Mouse (Mus musculus): ENCODE data around the gene Lrrc4. TPM values are rescaled to one million over a fixed set of nuclear protein-coding genes. Genes with fewer than 3 reads are reported as not detected.

The Lrrc4 gene
- polyA plus RNA-seq, 1 experiment: 0.72 TPM

GRCm38 (mm10) chr6:28859094-28859493 lies 27.5 kb upstream of the Lrrc4 start:
- no peak overlapping the region for H3K9ac ChIP-seq (ENCODE audit: low read depth, poor library complexity, severe bottlenecking)
- H3K27me3 ChIP-seq (ENCODE audit: control insufficient read depth, insufficient read depth, low read length, poor library complexity, severe bottlenecking): no peaks in the 10 kb centered on the region
- no peaks in the 10 kb centered on the region for H3K36me3 ChIP-seq (ENCODE audit: control insufficient read depth, insufficient read depth, low read length, poor library complexity, severe bottlenecking)
- TF ChIP-seq CTCF (IDR thresholded peaks at IDR 0.05; ENCODE audit: low read depth, low read length) (no peak), POLR2A (IDR thresholded peaks at IDR 0.05; ENCODE audit: insufficient read depth, low read length) (no peak), EP300 (IDR thresholded peaks at IDR 0.05; ENCODE audit: insufficient read depth, low read depth, low read length) (no peak)
- no peak overlapping the region for H3K4me3 ChIP-seq (ENCODE audit: low read depth, low read length)
- no peak overlapping the region for H3K27ac ChIP-seq (ENCODE audit: insufficient read depth, low read length)
- no peaks in the 10 kb centered on the region for H3K9me3 ChIP-seq (replicated peaks; ENCODE audit: control insufficient read depth, insufficient read depth, low read length, poor library complexity, severe bottlenecking)
- no peaks in the 10 kb centered on the region for H3K4me1 ChIP-seq (ENCODE audit: control insufficient read depth, insufficient read depth, low read length)

GRCm38 (mm10) chr6:28857198-28858180 lies 25.9 kb upstream of the Lrrc4 start:
- H3K9ac ChIP-seq (ENCODE audit: low read depth, poor library complexity, severe bottlenecking): no peak overlapping the region
- H3K4me3 ChIP-seq (ENCODE audit: low read depth, low read length): no peak overlapping the region
- H3K4me1 ChIP-seq (ENCODE audit: control insufficient read depth, insufficient read depth, low read length): no peaks in the 10 kb centered on the region
- H3K36me3 ChIP-seq (ENCODE audit: control insufficient read depth, insufficient read depth, low read length, poor library complexity, severe bottlenecking): no peaks in the 10 kb centered on the region
- H3K27ac ChIP-seq (ENCODE audit: insufficient read depth, low read length): no peak overlapping the region
- H3K27me3 ChIP-seq (ENCODE audit: control insufficient read depth, insufficient read depth, low read length, poor library complexity, severe bottlenecking): no peaks in the 10 kb centered on the region
- TF ChIP-seq CTCF (IDR thresholded peaks at IDR 0.05; ENCODE audit: low read depth, low read length): no peak
- no peak for TF ChIP-seq POLR2A (IDR thresholded peaks at IDR 0.05; ENCODE audit: insufficient read depth, low read length)
- TF ChIP-seq EP300 (IDR thresholded peaks at IDR 0.05; ENCODE audit: insufficient read depth, low read depth, low read length): no peak
- H3K9me3 ChIP-seq (replicated peaks; ENCODE audit: control insufficient read depth, insufficient read depth, low read length, poor library complexity, severe bottlenecking): no peaks in the 10 kb centered on the region

- Histone ChIP-seq H3K27ac (ENCODE audit: insufficient read depth, low read length) (no peak overlapping the region), H3K9ac (ENCODE audit: low read depth, poor library complexity, severe bottlenecking) (no peak overlapping the region), H3K4me3 (ENCODE audit: low read depth, low read length) (no peak overlapping the region), H3K27me3 (ENCODE audit: control insufficient read depth, insufficient read depth, low read length, poor library complexity, severe bottlenecking) (no peaks in the 10 kb centered on the region), H3K36me3 (ENCODE audit: control insufficient read depth, insufficient read depth, low read length, poor library complexity, severe bottlenecking) (no peaks in the 10 kb centered on the region), H3K4me1 (ENCODE audit: control insufficient read depth, insufficient read depth, low read length) (no peaks in the 10 kb centered on the region), H3K9me3 (replicated peaks; ENCODE audit: control insufficient read depth, insufficient read depth, low read length, poor library complexity, severe bottlenecking) (no peaks in the 10 kb centered on the region)
- TF ChIP-seq POLR2A (IDR thresholded peaks at IDR 0.05; ENCODE audit: insufficient read depth, low read length) (no peak), EP300 (IDR thresholded peaks at IDR 0.05; ENCODE audit: insufficient read depth, low read depth, low read length) (no peak), CTCF (IDR thresholded peaks at IDR 0.05; ENCODE audit: low read depth, low read length) (no peak)
These were observed 25.2 kb upstream of the Lrrc4 start for GRCm38 (mm10) chr6:28856789-28857188.

GRCm38 (mm10) chr6:28855442-28855841 lies 23.9 kb upstream of the Lrrc4 start:
- Histone ChIP-seq H3K4me1 (ENCODE audit: control insufficient read depth, insufficient read depth, low read length) (no peaks in the 10 kb centered on the region), H3K4me3 (ENCODE audit: low read depth, low read length) (no peak overlapping the region), H3K9me3 (replicated peaks; ENCODE audit: control insufficient read depth, insufficient read depth, low read length, poor library complexity, severe bottlenecking) (no peaks in the 10 kb centered on the region), H3K27ac (ENCODE audit: insufficient read depth, low read length) (no peak overlapping the region), H3K9ac (ENCODE audit: low read depth, poor library complexity, severe bottlenecking) (no peak overlapping the region), H3K27me3 (ENCODE audit: control insufficient read depth, insufficient read depth, low read length, poor library complexity, severe bottlenecking) (no peaks in the 10 kb centered on the region), H3K36me3 (ENCODE audit: control insufficient read depth, insufficient read depth, low read length, poor library complexity, severe bottlenecking) (no peaks in the 10 kb centered on the region)
- no peak for TF ChIP-seq EP300 (IDR thresholded peaks at IDR 0.05; ENCODE audit: insufficient read depth, low read depth, low read length)

GRCm38 (mm10) chr6:28854598-28854997 lies 23.1 kb upstream of the Lrrc4 start:
- no peaks in the 10 kb centered on the region for H3K9me3 ChIP-seq (replicated peaks; ENCODE audit: control insufficient read depth, insufficient read depth, low read length, poor library complexity, severe bottlenecking)
- H3K9ac ChIP-seq (ENCODE audit: low read depth, poor library complexity, severe bottlenecking): no peak overlapping the region
- no peak for TF ChIP-seq EP300 (IDR thresholded peaks at IDR 0.05; ENCODE audit: insufficient read depth, low read depth, low read length)
- no peak for TF ChIP-seq POLR2A (IDR thresholded peaks at IDR 0.05; ENCODE audit: insufficient read depth, low read length)
- TF ChIP-seq CTCF (IDR thresholded peaks at IDR 0.05; ENCODE audit: low read depth, low read length): no peak
- H3K27ac ChIP-seq (ENCODE audit: insufficient read depth, low read length): no peak overlapping the region
- H3K36me3 ChIP-seq (ENCODE audit: control insufficient read depth, insufficient read depth, low read length, poor library complexity, severe bottlenecking): no peaks in the 10 kb centered on the region
- H3K4me1 ChIP-seq (ENCODE audit: control insufficient read depth, insufficient read depth, low read length): no peaks in the 10 kb centered on the region
- no peak overlapping the region for H3K4me3 ChIP-seq (ENCODE audit: low read depth, low read length)
- H3K27me3 ChIP-seq (ENCODE audit: control insufficient read depth, insufficient read depth, low read length, poor library complexity, severe bottlenecking): no peaks in the 10 kb centered on the region

GRCm38 (mm10) chr6:28853654-28854053 lies 22.1 kb upstream of the Lrrc4 start:
- H3K4me1 ChIP-seq (ENCODE audit: control insufficient read depth, insufficient read depth, low read length): no peaks in the 10 kb centered on the region
- TF ChIP-seq POLR2A (IDR thresholded peaks at IDR 0.05; ENCODE audit: insufficient read depth, low read length): no peak
- no peak for TF ChIP-seq CTCF (IDR thresholded peaks at IDR 0.05; ENCODE audit: low read depth, low read length)
- TF ChIP-seq EP300 (IDR thresholded peaks at IDR 0.05; ENCODE audit: insufficient read depth, low read depth, low read length): no peak
- no peak overlapping the region for H3K4me3 ChIP-seq (ENCODE audit: low read depth, low read length)
- H3K27ac ChIP-seq (ENCODE audit: insufficient read depth, low read length): no peak overlapping the region
- H3K27me3 ChIP-seq (ENCODE audit: control insufficient read depth, insufficient read depth, low read length, poor library complexity, severe bottlenecking): no peaks in the 10 kb centered on the region
- H3K9me3 ChIP-seq (replicated peaks; ENCODE audit: control insufficient read depth, insufficient read depth, low read length, poor library complexity, severe bottlenecking): no peaks in the 10 kb centered on the region
- no peaks in the 10 kb centered on the region for H3K36me3 ChIP-seq (ENCODE audit: control insufficient read depth, insufficient read depth, low read length, poor library complexity, severe bottlenecking)
- no peak overlapping the region for H3K9ac ChIP-seq (ENCODE audit: low read depth, poor library complexity, severe bottlenecking)

Data from ES-Bruce4 (cell line).